Mouse (Mus musculus) erythroid progenitor cell, adult 5-6 weeks (primary cell): Measurements from ENCODE around the gene Crabp2. TPM values are rescaled to one million over a fixed set of nuclear protein-coding genes. Genes with fewer than 3 reads are reported as not detected.

Experiments
- ATAC-seq: replicated peaks from 2 replicates; pipeline ENCODE4 v1.8.0; 2016; ENCODE audit warnings: moderate number of reproducible peaks, mild to moderate bottlenecking, moderate TSS enrichment, inconsistent platforms; ENCODE audit not compliant: poor library complexity, low FRiP score, severe bottlenecking
- total RNA-seq, 2 experiments: library from RNA; stranded (forward) in 1 of 2; stranded (reverse) in 1 of 2; fragments of 150-400 nt in 1 of 2; fragments of 186-747, 209-891 nt in 1 of 2; gene quantifications; 2 replicates each; pipeline versions ENCODE4 v1.2.3 to v1.2.4; 2015 to 2017; ENCODE audit warnings: low replicate concordance in 2 of 2

Gene Crabp2
- total RNA-seq, 2 experiments from 2014 or later = not detected

DNA sequence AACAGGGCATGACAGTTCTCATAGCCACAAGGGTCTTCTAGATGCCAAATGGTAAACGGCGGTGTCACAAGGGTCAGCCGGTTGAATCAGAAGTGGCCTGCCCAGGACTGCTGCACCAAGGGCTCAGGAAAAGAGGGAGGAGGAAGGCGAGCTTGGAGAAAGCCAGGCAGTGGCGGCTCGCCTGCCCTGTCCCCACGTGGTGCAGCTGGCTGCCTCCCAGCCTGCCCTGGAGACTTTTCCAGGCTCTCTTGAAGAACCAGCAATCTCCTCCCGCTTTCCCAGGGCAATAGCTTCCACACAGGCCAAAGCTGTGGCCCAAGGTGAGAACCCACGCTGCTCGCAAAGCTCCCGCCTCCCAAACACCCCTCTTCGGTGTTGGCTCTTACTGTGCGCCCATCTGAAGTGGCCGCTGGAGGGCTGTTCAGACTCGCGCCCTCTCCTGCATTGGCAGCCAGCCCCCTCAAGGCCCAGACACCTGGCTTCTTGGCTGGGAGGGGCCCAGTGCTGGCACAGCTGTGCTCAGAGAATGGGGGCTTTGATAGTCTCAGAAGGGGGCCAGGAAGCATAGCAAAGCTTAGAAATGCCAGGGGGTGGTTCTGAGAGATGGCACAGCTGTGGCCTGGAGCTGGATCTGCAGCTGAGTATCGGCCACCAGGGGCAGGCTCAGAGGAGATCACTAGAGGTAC, 54.0 kb downstream of the Crabp2 start:
- ATAC-seq = no peak

Other genes starting within 250 kb of the Crabp2 start
- not detected in 2 replicates for gene Lrrc71, start 200.0 kb upstream of the Crabp2 start, total RNA-seq (2015; ENCODE audit: low replicate concordance)
- not detected in 2 replicates for gene Lrrc71, start 200.0 kb upstream of the Crabp2 start, total RNA-seq (2017; ENCODE audit: low replicate concordance)
- gene Ntrk1, start 153.5 kb upstream of the Crabp2 start, total RNA-seq (2015; ENCODE audit: low replicate concordance) = not detected in 2 replicates
- not detected in 2 replicates for gene Ntrk1, start 153.5 kb upstream of the Crabp2 start, total RNA-seq (2017; ENCODE audit: low replicate concordance)
- not detected in 2 replicates for gene Insrr, start 151.7 kb upstream of the Crabp2 start, total RNA-seq (2015; ENCODE audit: low replicate concordance)
- gene Insrr, start 151.7 kb upstream of the Crabp2 start, total RNA-seq (2017; ENCODE audit: low replicate concordance) = not detected in 2 replicates
- 1.3 TPM in 1 of 2 replicates, not detected in the other for gene Pear1, start 124.4 kb upstream of the Crabp2 start, total RNA-seq (2015; ENCODE audit: low replicate concordance)
- gene Pear1, start 124.4 kb upstream of the Crabp2 start, total RNA-seq (2017; ENCODE audit: low replicate concordance) = 0.98 and 1.0 TPM in 2 replicates
- gene Sh2d2a, start 101.9 kb upstream of the Crabp2 start, total RNA-seq (2015; ENCODE audit: low replicate concordance) = 1.3 and 1.4 TPM in 2 replicates
- gene Sh2d2a, start 101.9 kb upstream of the Crabp2 start, total RNA-seq (2017; ENCODE audit: low replicate concordance) = 0.51 and 0.83 TPM in 2 replicates
- gene Prcc, start 63.1 kb upstream of the Crabp2 start, total RNA-seq (2015; ENCODE audit: low replicate concordance) = 12.6 and 17.7 TPM in 2 replicates
- gene Prcc, start 63.1 kb upstream of the Crabp2 start, total RNA-seq (2017; ENCODE audit: low replicate concordance) = 12.0 and 13.2 TPM in 2 replicates
- gene Hdgf, start 42.3 kb upstream of the Crabp2 start, total RNA-seq (2015; ENCODE audit: low replicate concordance) = 255 and 262 TPM in 2 replicates
- gene Hdgf, start 42.3 kb upstream of the Crabp2 start, total RNA-seq (2017; ENCODE audit: low replicate concordance) = 349 and 393 TPM in 2 replicates
- 68.1 and 70.4 TPM in 2 replicates for gene Mrpl24, start 29.2 kb upstream of the Crabp2 start, total RNA-seq (2015; ENCODE audit: low replicate concordance)
- gene Mrpl24, start 29.2 kb upstream of the Crabp2 start, total RNA-seq (2017; ENCODE audit: low replicate concordance) = 31.3 and 38.0 TPM in 2 replicates
- 13.3 and 16.8 TPM in 2 replicates for gene Isg20l2, start 18.4 kb upstream of the Crabp2 start, total RNA-seq (2015; ENCODE audit: low replicate concordance)
- 11.6 and 11.7 TPM in 2 replicates for gene Isg20l2, start 18.4 kb upstream of the Crabp2 start, total RNA-seq (2017; ENCODE audit: low replicate concordance)
- gene Rrnad1, start 17.9 kb upstream of the Crabp2 start, total RNA-seq (2015; ENCODE audit: low replicate concordance) = 2.5 and 5.0 TPM in 2 replicates
- gene Rrnad1, start 17.9 kb upstream of the Crabp2 start, total RNA-seq (2017; ENCODE audit: low replicate concordance) = 4.9 and 5.3 TPM in 2 replicates
- gene Nes, start 22.4 kb downstream of the Crabp2 start, total RNA-seq (2015; ENCODE audit: low replicate concordance) = not detected in 2 replicates
- not detected in 2 replicates for gene Nes, start 22.4 kb downstream of the Crabp2 start, total RNA-seq (2017; ENCODE audit: low replicate concordance)
- gene Bcan, start 51.6 kb downstream of the Crabp2 start, total RNA-seq (2015; ENCODE audit: low replicate concordance) = not detected in 2 replicates
- not detected in 2 replicates for gene Bcan, start 51.6 kb downstream of the Crabp2 start, total RNA-seq (2017; ENCODE audit: low replicate concordance)
- gene Hapln2, start 78.9 kb downstream of the Crabp2 start, total RNA-seq (2015; ENCODE audit: low replicate concordance) = not detected in 2 replicates
- not detected in 2 replicates for gene Hapln2, start 78.9 kb downstream of the Crabp2 start, total RNA-seq (2017; ENCODE audit: low replicate concordance)
- 3.6 and 8.4 TPM in 2 replicates for gene Gpatch4, start 94.4 kb downstream of the Crabp2 start, total RNA-seq (2015; ENCODE audit: low replicate concordance)
- 3.6 and 5.4 TPM in 2 replicates for gene Gpatch4, start 94.4 kb downstream of the Crabp2 start, total RNA-seq (2017; ENCODE audit: low replicate concordance)
- 11.9 and 12.2 TPM in 2 replicates for gene Naxe, start 109.8 kb downstream of the Crabp2 start, total RNA-seq (2015; ENCODE audit: low replicate concordance)
- gene Naxe, start 109.8 kb downstream of the Crabp2 start, total RNA-seq (2017; ENCODE audit: low replicate concordance) = 5.5 and 7.6 TPM in 2 replicates
- gene Ttc24, start 129.6 kb downstream of the Crabp2 start, total RNA-seq (2015; ENCODE audit: low replicate concordance) = not detected in 2 replicates
- not detected in 2 replicates for gene Ttc24, start 129.6 kb downstream of the Crabp2 start, total RNA-seq (2017; ENCODE audit: low replicate concordance)
- 29.8 and 31.4 TPM in 2 replicates for gene Iqgap3, start 133.3 kb downstream of the Crabp2 start, total RNA-seq (2015; ENCODE audit: low replicate concordance)
- 56.3 and 60.7 TPM in 2 replicates for gene Iqgap3, start 133.3 kb downstream of the Crabp2 start, total RNA-seq (2017; ENCODE audit: low replicate concordance)
- 36.9 and 37.8 TPM in 2 replicates for gene Mef2d, start 193.7 kb downstream of the Crabp2 start, total RNA-seq (2015; ENCODE audit: low replicate concordance)
- 15.3 and 16.9 TPM in 2 replicates for gene Mef2d, start 193.7 kb downstream of the Crabp2 start, total RNA-seq (2017; ENCODE audit: low replicate concordance)